Mouse (Mus musculus) R1 (cell line): ENCODE results near the gene Cntnap2.

Source experiments
- DNase-seq: peaks from one replicate; pipeline ENCODE4 v3.0.0-alpha.2; 2018; ENCODE audit warnings: low read depth, low spot score

Gene Cntnap2

DNA sequence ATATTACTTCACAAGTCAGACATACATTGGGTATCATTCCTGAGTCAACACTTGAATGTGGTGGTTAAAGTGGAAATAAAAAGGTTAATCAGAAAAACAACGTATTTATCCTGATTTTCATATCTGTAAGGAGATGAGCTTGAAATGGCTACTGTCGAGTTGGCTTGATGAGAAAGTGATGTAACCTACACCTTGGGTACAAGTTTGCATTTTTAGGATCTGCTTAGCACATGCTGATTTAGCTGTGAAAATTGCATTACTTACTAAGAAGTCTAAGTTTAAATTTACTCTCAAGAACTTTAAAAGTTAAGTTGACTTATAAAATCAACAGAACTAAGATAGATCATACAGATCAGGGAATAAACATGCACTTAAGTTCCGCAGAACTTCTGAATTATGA lies 879.1 kb downstream of the Cntnap2 start:
- no peak for DNase-seq

DNA sequence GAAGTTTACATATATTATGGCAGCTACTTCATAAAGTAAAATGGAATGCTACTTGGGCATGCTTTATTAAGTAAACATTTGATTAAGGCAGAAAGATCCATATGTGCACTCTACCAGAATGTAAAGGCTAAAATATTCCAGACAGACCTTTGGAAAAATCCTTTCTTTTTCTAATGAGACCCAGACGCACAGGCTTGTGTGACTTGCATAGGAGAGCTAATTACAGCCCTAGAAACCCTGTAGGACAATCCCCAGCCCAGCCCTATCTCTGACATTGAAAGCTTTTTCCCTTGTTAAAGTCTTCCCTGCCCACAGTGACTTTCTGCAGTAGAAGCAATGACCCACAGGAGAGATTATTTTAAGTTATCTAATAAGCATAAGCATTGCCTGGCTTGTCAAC lies 879.6 kb downstream of the Cntnap2 start:
- no peak for DNase-seq

DNA sequence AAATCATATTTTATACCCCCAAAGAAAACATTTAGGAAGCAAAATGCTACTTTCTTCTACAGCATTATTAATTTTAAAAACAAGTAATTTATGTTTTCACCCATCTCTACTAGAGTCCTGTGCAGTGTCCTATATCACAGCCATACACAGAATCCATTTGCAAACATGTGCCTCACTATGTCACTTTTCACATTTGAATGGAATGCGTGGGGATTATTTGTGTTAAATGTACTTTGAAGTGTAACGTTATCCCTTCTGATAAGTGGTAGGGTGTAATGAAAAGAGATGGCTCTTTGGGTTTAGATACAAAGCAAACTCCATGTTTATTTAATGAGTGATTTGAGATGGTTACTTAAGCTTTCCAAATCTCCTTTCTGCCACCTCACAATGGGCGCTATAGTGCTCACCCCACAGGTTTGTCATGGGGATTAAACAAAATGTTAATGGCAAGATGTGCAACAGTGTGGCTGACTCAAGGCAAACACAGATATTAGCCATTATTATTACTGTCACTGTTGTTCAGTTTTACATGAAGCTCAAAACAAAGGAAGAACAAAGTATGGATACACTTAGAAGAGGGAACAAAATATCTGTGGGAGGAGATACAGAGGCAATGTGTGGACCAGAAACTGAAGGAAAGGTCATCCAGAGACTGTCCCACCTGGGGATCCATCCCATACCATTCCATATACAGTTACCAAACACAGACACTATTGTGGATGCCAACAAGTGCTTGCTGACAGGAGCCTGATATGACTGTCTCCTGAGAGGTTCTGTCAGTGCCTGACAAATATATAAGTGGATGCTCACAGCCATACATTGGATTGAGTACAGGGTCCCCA lies 886.2 kb downstream of the Cntnap2 start:
- DNase-seq: no peak

DNA sequence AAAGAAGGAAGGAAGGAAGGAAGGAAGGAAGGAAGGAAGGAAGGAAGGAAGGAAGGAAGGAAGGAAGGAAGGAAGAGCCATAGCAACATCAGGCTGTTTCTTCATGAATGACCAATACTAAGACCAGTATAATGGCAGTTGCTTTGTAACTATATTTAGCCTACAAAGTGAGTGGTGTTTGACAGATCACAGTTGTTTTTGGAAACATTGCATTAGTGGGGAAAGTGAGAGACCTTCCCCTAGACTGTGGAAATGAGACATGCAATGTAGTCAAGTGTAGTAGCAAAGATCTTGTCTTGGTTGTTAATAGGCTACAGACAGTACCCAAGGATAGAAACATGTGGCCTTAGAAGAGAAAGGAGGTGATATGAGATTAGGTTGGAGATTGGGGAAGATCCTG lies 895.6 kb downstream of the Cntnap2 start:
- DNase-seq: no peak

DNA sequence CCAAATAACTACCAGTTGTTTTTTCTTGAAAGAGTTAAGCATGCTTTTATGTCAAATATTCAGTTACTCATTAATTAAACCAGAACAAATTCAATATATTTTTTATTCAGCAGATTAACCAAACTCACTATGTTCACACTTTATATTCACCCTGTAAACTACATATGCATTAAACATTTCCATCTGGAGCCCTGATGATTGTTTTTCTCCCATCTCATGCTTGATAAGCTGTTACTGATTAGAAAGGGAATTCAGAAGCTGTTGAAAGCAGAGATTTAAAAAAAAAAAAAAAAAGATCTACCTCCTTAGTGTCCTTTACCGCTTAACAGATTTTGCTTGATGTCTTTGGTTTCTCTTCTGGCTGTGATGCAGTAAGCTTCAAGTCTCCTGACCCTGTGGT lies 905.3 kb downstream of the Cntnap2 start:
- no peak for DNase-seq

DNA sequence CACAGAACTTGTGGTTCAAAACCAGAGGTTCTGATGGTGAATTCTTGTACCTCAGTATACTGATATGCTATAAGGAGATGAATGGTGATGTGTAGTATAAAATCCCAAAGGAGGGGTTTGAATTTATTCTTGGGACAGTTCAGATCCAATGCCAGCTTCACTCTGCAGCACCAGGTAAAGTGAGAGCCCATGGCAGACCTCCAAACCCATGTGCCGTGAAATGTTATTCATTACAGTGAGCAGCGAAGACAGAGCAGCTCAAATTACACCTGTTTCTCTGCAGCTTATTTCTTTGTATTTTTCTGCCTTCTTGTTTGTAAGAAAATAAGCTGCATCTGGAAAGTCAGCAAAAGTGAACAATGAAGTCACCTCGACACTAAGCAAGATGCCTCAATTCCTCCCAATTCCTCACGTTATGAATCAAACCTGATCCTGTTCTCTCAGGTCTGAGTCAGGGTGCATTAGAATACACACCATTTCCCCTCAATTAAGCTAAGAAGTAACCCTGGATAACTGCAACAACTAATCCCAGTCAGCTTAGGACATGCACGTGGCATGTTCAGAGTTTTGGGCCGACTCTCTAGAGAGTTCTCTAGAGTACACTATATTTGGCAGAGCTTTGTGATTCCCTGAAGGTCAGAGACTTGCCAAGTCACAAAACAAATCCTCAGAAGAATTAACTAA lies 915.5 kb downstream of the Cntnap2 start:
- no peak for DNase-seq

DNA sequence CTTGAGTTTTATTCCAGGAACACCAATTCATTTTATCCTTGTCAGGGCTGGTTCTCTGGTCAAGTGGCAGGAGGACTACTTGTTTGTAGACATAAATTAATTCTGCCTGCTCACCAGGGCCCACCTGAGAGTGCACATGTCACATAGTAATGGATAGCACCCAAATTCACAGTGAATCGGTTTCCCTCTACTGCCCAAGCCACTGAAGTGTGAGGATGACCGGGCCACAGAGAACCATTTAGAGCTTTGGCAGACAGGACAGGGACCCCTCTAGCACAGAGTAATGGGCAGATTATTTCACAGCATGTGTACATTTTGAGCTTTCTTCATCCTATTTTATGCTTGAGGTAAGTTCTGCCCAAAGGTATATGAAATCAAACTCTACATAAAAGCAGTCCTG lies 920.0 kb downstream of the Cntnap2 start:
- DNase-seq: no peak

DNA sequence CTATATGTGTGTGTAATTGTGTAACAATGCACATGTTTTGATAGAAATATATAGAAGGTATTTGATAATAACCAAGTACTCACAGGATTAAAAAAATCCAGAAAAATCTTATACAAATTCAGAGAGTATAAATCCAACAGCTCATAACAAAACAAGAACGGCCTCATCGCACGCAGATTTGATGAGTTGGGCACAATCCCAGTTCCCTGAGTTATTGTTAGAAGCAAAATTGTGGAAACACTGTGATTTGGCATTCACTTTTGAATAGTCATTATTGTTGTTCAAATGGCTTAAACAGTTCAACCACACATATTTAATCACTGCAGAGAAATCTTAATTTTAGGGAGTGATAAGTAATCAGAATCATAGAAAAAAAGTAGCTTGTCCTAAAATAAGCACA lies 928.9 kb downstream of the Cntnap2 start:
- DNase-seq: no peak

DNA sequence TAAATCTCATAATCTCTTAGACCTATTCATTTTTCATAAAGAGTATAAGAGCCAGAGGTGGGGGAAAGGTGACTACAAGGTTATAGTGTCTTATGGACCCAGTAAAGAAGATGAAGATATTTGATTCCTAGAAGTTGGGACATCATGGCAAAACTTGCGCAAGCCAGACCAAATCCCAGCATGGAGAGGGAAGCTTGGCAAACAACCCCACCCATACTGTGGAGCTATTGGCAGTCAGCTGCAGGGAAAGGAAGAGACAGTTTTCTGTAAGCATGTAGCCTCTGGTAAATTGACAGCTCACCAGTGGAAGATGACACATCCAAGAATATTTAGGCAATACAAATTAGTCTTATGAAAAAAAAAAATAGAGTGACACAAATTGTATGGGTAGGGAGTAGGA lies 931.9 kb downstream of the Cntnap2 start:
- DNase-seq: no peak

DNA sequence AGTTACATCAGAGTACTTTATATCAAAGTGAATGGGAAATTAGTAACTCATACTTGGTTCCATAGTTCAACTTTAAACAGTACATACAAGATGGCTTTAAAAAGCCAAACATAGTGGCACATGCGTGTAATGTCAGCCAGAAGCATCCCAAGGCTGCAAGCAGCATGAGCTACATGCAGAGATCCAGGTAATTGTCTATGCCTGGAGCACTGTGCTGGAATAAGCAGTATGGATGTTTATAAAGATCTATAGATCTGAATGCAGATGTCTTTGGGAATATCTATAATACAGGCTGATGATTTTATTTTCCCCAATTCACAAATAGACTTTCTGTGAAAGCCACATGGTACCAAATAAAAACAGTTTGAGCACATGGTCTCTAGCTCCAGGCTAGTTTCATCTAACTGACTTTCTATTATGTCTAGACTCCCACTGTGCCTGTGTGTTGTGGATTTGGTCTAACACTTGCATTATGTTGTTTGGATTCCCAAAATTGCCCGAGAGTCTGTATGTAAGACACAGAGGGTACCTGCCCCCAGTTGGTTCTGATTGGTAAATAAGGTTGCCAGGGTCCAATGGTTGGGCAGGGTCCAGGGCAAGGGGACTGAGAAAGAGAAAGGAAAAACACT lies 963.5 kb downstream of the Cntnap2 start:
- no peak for DNase-seq

DNA sequence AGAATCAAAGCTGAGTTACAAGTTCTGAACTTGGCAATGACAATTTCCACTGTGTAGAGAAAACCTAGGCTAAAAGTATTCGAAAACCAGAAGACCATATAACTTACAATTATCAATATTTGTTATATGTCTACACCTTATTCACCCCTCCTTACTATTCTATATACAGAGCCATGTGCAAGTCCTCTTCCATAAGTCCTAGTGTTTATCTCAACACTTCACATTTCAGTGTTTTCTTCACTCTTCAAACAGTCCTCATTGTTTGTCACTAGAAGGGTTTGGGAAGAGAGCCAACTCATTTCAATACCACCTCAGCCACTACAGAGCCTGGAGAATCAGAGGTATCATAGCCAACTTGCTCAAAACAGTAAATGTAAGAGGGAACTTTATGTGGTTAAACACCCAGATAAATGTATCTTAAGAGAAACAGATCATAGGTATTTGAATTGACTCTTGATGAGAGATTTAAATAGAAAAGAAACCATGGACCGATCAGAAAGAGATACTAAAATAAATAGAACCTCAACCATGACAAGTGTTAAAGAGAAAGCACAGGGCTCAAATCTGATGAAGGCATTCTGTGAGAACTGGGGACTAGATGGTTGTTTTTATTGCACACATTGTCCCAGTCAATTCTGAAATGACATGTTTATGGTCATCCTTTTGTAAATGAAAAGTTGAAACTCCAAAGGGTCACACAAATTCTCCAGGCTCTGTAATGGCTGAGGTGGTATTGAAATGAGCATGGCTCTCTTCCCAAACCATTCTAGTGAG lies 972.9 kb downstream of the Cntnap2 start:
- no peak for DNase-seq

DNA sequence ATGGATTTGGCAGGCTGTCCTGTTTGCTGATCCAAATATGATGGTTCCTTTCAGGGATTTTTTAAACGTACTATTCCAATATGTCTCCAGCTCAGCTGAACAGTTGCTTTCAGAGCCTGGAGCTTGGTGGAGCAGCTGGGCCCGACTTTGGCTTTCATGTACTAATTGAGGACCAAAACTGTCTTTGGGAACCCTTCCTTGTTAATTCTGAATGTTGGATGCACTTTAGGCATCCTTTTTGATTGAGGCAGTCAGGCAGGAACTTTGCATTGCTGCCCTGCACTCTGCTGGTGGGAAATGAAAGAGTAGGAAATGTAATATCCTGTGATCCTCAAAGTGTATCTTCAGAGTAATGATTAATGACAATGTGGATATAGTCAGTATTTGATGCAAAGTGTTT lies 974.0 kb downstream of the Cntnap2 start:
- no peak for DNase-seq

DNA sequence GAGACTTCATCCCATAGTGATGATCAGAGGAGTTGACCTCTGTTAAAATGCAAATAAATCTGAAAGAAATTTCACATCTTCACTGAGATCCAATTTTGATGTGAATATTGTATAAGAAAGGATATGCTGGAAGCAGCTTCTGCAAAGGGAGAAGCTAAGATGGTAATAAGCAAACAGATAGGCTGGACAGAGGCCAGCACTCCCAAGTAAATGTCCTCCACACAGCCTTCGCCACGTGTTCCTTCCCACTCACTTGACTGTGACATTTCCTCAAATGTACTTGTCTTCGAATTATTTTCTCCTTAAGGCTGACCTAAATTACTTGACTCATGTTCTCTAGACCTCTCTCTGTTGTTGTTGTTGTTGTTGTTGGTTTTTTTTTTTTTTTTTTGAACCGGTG lies 981.5 kb downstream of the Cntnap2 start:
- DNase-seq: no peak

DNA sequence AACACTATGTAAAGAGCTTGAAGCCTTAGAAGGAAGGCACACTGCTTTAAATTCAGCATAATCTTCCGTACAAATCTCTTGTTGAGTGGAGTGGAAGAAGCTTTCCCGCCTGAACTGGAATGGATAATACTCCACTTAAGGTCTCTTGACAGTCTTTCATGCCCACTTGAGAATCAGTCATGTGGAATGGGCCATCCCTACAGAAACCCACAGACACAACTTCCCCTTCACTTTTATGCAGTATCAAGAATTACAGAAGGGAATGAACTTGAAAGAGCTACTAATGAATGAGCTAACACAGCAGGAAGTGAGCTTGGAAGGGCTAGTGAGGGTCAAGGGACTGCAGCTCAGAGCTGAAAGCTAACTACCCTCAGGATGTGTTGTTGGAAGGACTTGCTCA lies 1021.1 kb downstream of the Cntnap2 start:
- DNase-seq: peak; percentile 21

DNA sequence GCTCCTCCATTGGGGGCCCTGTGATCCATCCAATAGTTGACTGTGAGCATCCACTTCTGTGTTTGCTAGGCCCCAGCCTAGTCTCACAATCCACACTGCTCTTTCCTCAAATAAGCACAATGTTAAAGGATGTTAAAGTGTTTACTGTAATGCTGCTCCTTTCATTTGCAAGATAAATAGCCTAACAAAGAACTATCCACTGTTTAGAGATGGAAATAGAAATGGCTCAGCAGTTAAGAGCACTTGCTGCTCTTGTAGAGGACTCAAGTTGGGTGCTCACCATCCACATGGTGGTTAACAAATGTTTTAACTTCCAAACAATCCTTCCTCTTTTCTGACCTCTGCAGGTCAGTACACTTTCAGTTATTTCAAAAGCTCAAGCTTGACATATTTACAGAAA lies 1022.3 kb downstream of the Cntnap2 start:
- DNase-seq: peak; percentile 63

DNA sequence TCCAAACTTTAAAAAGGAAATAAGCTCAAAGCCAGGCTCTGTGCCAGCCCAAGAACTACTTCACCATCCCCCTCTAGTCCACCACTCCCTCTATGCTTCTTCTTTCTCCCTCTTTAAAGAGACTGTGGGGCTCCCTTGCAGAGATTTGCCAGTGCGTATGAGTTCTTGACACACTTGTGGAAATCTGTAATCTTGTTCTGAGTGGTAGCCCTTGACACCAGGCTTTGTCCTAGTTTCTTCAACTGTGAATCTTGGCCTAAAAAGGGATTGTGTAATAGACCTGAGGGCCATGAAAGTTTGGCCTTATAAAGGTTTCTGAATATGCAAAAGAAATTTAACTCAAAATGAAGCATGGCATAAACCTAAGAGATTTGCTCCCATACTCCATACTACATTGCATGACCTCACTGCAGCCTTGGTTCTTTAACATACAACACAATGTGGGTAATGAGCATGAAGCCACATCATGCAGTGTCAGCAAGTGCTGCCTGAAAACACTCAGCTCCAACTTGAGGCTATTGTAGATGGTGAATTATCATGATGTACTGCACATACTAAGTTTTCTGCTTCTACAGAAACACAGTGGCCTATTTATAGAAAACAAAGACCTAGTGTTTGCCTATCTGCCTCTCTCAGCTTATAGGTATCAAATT lies 1084.2 kb downstream of the Cntnap2 start:
- DNase-seq: no peak

DNA sequence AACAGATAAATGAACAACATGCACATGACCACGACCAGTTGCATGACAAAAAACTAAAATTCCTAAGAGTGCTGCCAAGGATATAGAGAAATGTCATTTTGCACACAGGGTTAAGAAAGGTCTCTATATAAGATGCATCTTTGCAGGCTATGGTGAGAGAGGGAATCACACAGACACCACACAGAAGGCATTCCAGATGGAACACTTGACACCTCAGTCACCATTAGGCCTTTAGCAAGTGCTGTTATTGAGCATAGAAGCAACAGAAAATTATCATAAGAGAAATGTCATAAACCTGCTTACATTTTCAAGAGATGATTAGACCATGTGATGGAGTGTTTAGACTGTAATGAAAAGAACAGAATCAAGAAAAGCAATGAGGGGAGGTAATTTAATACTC lies 1107.7 kb downstream of the Cntnap2 start:
- no peak for DNase-seq

DNA sequence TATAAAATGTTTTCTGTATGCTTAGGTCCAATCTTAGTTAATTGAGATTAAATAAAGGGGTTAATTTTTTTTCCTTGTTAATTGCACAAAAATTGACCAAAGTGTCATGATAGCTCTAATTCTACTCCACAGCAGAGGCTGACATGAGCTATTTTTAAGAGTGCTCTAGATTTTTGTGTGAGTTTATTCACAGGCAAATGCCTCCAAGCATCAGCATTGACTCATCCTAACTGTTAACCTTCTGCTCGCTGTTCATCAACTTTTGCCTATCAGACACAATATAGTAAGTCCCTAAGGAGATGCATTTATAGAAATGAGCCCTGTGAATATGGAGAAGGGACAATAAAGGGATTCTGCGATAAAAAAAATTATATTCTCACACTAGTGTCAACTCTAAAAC lies 1138.1 kb downstream of the Cntnap2 start:
- no peak for DNase-seq

DNA sequence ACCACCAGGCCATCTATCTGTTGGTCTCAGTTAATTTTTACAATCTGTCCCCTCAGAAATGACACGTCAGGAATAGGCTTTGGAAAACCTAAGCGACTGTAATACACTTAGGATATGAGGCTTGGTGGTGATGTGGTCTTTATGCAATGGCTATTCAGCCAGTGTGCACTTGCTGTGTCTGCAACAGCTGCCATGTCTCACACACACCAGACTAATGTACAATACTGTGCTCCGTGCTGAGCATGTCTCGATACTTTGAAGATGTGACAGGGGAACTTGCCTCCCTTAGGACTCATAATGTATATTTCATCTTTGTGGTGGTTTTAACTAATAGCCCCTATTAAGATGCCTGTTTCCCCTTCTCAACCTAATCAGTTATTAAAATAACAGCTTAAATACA lies 1142.7 kb downstream of the Cntnap2 start:
- DNase-seq: no peak

DNA sequence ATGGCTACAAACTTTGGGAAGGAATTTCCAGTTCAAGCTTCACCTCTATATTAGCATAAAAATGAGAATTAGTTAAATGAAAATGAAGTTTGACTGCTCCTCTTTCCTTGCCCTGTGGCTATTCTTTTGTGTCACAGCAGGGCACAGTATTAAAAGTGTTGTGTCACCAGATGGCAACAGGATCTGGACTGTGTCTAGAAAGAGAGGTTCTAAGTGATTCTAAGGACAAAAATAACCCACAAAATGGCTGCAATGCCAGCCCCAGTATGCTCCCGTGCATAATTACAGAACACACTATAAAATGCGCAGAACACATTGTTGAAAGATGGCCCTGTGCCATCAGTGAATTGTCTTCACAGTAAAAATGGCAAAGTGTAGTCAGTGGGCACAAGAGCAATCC lies 1146.4 kb downstream of the Cntnap2 start:
- peak; percentile 56 for DNase-seq

DNA sequence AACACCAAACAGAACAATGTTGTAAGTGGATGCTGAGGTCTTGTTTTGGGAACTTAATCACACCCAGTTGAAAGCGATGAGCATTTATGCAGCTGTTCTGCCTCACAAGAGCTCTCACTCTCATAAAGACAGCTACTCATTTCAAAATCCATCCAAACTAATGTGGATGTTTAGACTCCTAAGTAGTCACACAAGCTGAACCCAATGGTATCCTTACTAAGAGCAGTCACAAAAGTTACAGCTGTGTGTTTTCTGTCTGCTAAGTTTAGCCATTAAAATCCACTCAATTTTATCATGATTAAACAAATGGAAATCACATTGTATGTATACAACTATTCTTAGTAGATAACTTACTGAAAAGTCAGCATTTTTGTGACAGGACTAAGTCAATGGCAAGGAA lies 1173.7 kb downstream of the Cntnap2 start:
- DNase-seq: no peak

DNA sequence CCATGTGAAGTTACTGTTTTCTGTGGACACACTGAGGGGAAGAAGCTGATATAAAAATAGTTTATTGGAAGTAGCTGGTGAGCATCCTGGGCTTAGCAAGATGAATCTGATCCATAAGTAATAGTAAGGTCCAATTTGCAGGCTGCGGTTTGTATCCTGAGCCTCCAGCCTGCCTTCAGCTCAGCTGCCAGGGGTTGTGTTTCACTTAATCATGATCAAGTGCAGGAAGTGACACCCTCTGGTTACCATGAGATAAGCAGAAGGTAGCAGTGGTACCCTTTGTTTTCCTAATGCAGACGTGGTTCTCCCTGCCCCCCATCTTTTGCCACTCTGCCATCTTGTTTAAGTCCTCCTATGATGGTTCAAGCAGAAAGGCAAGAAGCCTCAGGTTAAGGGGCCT lies 1181.2 kb downstream of the Cntnap2 start:
- DNase-seq: no peak
